Mouse (Mus musculus) midbrain, embryonic 12.5 days (tissue): ENCODE results near the gene Lrp2. TPM values are rescaled to one million over a fixed set of nuclear protein-coding genes. Genes with fewer than 3 reads are reported as not detected.

Experiments used
- ATAC-seq: fragments of 200-750 bp; cut with Nextera tagmentation; 2 replicates; pipeline ENCODE4 v1.8.0; 2017; ENCODE audit warnings: low read depth, moderate TSS enrichment, moderate library complexity; ENCODE audit not compliant: low FRiP score
- H3K27ac ChIP-seq: fragments of 300-500 bp; sonication (generic); replicated peaks from 2 replicates; pipeline ENCODE4 v1.5.1; 2016; ENCODE audit warnings: mild to moderate bottlenecking
- H3K27me3 ChIP-seq: fragments of 300-500 bp; sonication (generic); 2 replicates; pipeline ENCODE4 v1.6.1; 2016; ENCODE audit warnings: mild to moderate bottlenecking
- H3K36me3 ChIP-seq: fragments of 300-500 bp; sonication (generic); 2 replicates; pipeline ENCODE4 v1.6.1; 2016
- H3K4me1 ChIP-seq: fragments of 300-500 bp; sonication (generic); 2 replicates; pipeline ENCODE4 v1.6.1; 2016
- H3K4me2 ChIP-seq: fragments of 300-500 bp; sonication (generic); replicated peaks from 2 replicates; pipeline ENCODE4 v1.6.1; 2016; ENCODE audit warnings: mild to moderate bottlenecking, moderate library complexity
- H3K4me3 ChIP-seq: fragments of 300-500 bp; sonication (generic); 2 replicates; pipeline ENCODE4 v1.5.1; 2016; ENCODE audit warnings: mild to moderate bottlenecking
- H3K9ac ChIP-seq: fragments of 300-500 bp; sonication (generic); replicated peaks from 2 replicates; pipeline ENCODE4 v1.6.1; 2016; ENCODE audit warnings: mild to moderate bottlenecking, moderate library complexity
- H3K9me3 ChIP-seq: fragments of 300-500 bp; sonication (generic); 2 replicates; pipeline ENCODE4 v1.6.1; 2016; ENCODE audit warnings: mild to moderate bottlenecking
- whole genome bisulfite sequencing: fragments of 180-500 bp; shearing (Covaris S2); methylation state at CpG from one replicate; pipeline ENCODE4 v1.1.7; 2016; 5-methylcytosine and 5-hydroxymethylcytosine counted together
- polyA plus RNA-seq: library from polyadenylated mRNA; unstranded; fragments of >200 nt; fragmentation: Nextera tagmentation; extraction: Ambion mirVana; gene quantifications from 2 replicates; pipeline ENCODE4 v1.2.1, GENCODE M21; 2016

Lrp2 gene
- polyA plus RNA-seq, 1 experiment from 2014 or later = 5.7 TPM

GRCm38 (mm10) chr2:69556686-69557085, 29.2 kb downstream of the Lrp2 start:
- Histone ChIP-seq H3K4me1 (no peaks in the 10 kb centered on the region), H3K9me3 (no peaks in the 10 kb centered on the region), H3K27me3 (no peaks in the 10 kb centered on the region), H3K4me2 (no peak overlapping the region), H3K36me3 (no peaks in the 10 kb centered on the region), H3K27ac (no peak overlapping the region), H3K4me3 (no peak overlapping the region), H3K9ac (no peak overlapping the region)
- no peak for ATAC-seq
- 84% methylated on average over 7 of the region's 7 CpGs for WGBS

GRCm38 (mm10) chr2:69551639-69552038, 34.2 kb downstream of the Lrp2 start:
- no peak overlapping the region for H3K4me3 ChIP-seq
- peaks cover 18% of the 10 kb centered on the region for H3K27me3 ChIP-seq
- no peaks in the 10 kb centered on the region for H3K9me3 ChIP-seq
- H3K27ac ChIP-seq = no peak overlapping the region
- ATAC-seq = no peak
- H3K4me2 ChIP-seq = no peak overlapping the region
- no peak overlapping the region for H3K9ac ChIP-seq
- H3K4me1 ChIP-seq = no peaks in the 10 kb centered on the region
- H3K36me3 ChIP-seq = 0 out of 2 replicates have a peak, but pooled peaks cover 4% of the 10 kb centered on the region
- WGBS = 81% methylated on average over 5 of the region's 5 CpGs

- no peak overlapping the region for H3K4me2 ChIP-seq
- peaks cover 21% of the 10 kb centered on the region for H3K27me3 ChIP-seq
- H3K4me1 ChIP-seq = peaks cover 11% of the 10 kb centered on the region
- no peak overlapping the region for H3K9ac ChIP-seq
- no peak for ATAC-seq
- 82% methylated on average over 11 of the region's 11 CpGs for WGBS
- no peak overlapping the region for H3K4me3 ChIP-seq
- H3K9me3 ChIP-seq = no peaks in the 10 kb centered on the region
- H3K36me3 ChIP-seq = 0 out of 2 replicates have a peak, but pooled peaks cover 7% of the 10 kb centered on the region
- H3K27ac ChIP-seq = no peak overlapping the region
These were observed 39.0 kb downstream of the Lrp2 start for GRCm38 (mm10) chr2:69546823-69547222.

GRCm38 (mm10) chr2:69536018-69536417, 49.8 kb downstream of the Lrp2 start:
- Histone ChIP-seq H3K27ac (no peak overlapping the region), H3K9ac (no peak overlapping the region), H3K4me2 (no peak overlapping the region), H3K9me3 (no peaks in the 10 kb centered on the region), H3K4me1 (peaks cover 11% of the 10 kb centered on the region; the same call in 1 of the 2 replicates), H3K36me3 (no peaks in the 10 kb centered on the region), H3K27me3 (0 out of 2 replicates have a peak, but pooled peaks cover under 1% of the 10 kb centered on the region), H3K4me3 (no peak overlapping the region)
- 77% methylated on average over 7 of the region's 7 CpGs for WGBS
- ATAC-seq = no peak

GRCm38 (mm10) chr2:69531528-69532055, 54.3 kb downstream of the Lrp2 start:
- peak; percentile 76 for ATAC-seq
- H3K9me3 ChIP-seq = no peaks in the 10 kb centered on the region
- H3K4me3 ChIP-seq = no peak overlapping the region
- peaks cover 20% of the 10 kb centered on the region; the same call in 1 of the 2 replicates for H3K4me1 ChIP-seq
- H3K4me2 ChIP-seq = no peak overlapping the region
- H3K36me3 ChIP-seq = no peaks in the 10 kb centered on the region
- H3K27ac ChIP-seq = 0 out of 2 replicates have a peak overlapping the region, but pooled peaks have one; percentile 15
- 8% methylated on average over 3 of the region's 3 CpGs for WGBS
- no peak overlapping the region for H3K9ac ChIP-seq
- no peaks in the 10 kb centered on the region for H3K27me3 ChIP-seq

- H3K36me3 ChIP-seq = no peaks in the 10 kb centered on the region
- H3K4me3 ChIP-seq = no peak overlapping the region
- 6% methylated on average over 13 of the region's 14 CpGs for WGBS
- H3K9ac ChIP-seq = no peak overlapping the region
- H3K9me3 ChIP-seq = no peaks in the 10 kb centered on the region
- 0 out of 2 replicates have a peak, but pooled peaks have one; percentile 32 for ATAC-seq
- H3K4me2 ChIP-seq = no peak overlapping the region
- H3K27ac ChIP-seq = no peak overlapping the region
- no peaks in the 10 kb centered on the region for H3K27me3 ChIP-seq
- H3K4me1 ChIP-seq = peaks cover 20% of the 10 kb centered on the region; the same call in 1 of the 2 replicates
These were observed 55.0 kb downstream of the Lrp2 start for GRCm38 (mm10) chr2:69530691-69531527.

- WGBS = 30% methylated on average over 5 of the region's 5 CpGs
- no peaks in the 10 kb centered on the region for H3K9me3 ChIP-seq
- ATAC-seq = no peak
- H3K9ac ChIP-seq = no peak overlapping the region
- no peak overlapping the region for H3K4me3 ChIP-seq
- peaks cover 20% of the 10 kb centered on the region; the same call in 1 of the 2 replicates for H3K4me1 ChIP-seq
- H3K4me2 ChIP-seq = no peak overlapping the region
- no peaks in the 10 kb centered on the region for H3K36me3 ChIP-seq
- H3K27ac ChIP-seq = no peak overlapping the region
- H3K27me3 ChIP-seq = no peaks in the 10 kb centered on the region
These were observed 55.7 kb downstream of the Lrp2 start for GRCm38 (mm10) chr2:69530126-69530525.

- peaks cover 4% of the 10 kb centered on the region; the same call in 1 of the 2 replicates for H3K9me3 ChIP-seq
- WGBS = 93% methylated on average over 2 of the region's 2 CpGs
- peaks cover 40% of the 10 kb centered on the region for H3K36me3 ChIP-seq
- H3K4me3 ChIP-seq = no peak overlapping the region
- H3K4me1 ChIP-seq = no peaks in the 10 kb centered on the region
- no peaks in the 10 kb centered on the region for H3K27me3 ChIP-seq
- no peak overlapping the region for H3K4me2 ChIP-seq
- H3K9ac ChIP-seq = no peak overlapping the region
- no peak overlapping the region for H3K27ac ChIP-seq
- ATAC-seq = no peak
These were observed 65.6 kb downstream of the Lrp2 start for GRCm38 (mm10) chr2:69520273-69520672.

- Histone ChIP-seq H3K27me3 (no peaks in the 10 kb centered on the region), H3K9me3 (peaks cover 4% of the 10 kb centered on the region; the same call in 1 of the 2 replicates), H3K36me3 (peaks cover 39% of the 10 kb centered on the region), H3K4me3 (no peak overlapping the region), H3K27ac (no peak overlapping the region), H3K4me2 (no peak overlapping the region), H3K4me1 (no peaks in the 10 kb centered on the region), H3K9ac (no peak overlapping the region)
- no peak for ATAC-seq
- 93% methylated on average over 7 of the region's 7 CpGs for WGBS
These were observed 67.6 kb downstream of the Lrp2 start for GRCm38 (mm10) chr2:69518307-69518706.

GRCm38 (mm10) chr2:69511766-69512165, 74.1 kb downstream of the Lrp2 start:
- WGBS = 86% methylated on average over 5 of the region's 5 CpGs
- H3K9ac ChIP-seq = no peak overlapping the region

GRCm38 (mm10) chr2:69500357-69500756, 85.5 kb downstream of the Lrp2 start:
- no peak for ATAC-seq

More at GRCm38 (mm10) chr2:69511766-69512165, 74.1 kb downstream of the Lrp2 start:
- Histone ChIP-seq H3K4me2 (no peak overlapping the region), H3K27me3 (no peaks in the 10 kb centered on the region), H3K27ac (no peak overlapping the region), H3K36me3 (0 out of 2 replicates have a peak, but pooled peaks cover 14% of the 10 kb centered on the region), H3K9me3 (no peaks in the 10 kb centered on the region), H3K4me3 (no peak overlapping the region), H3K4me1 (no peaks in the 10 kb centered on the region)
- no peak for ATAC-seq

GRCm38 (mm10) chr2:69493130-69493529, 92.7 kb downstream of the Lrp2 start:
- no peak for ATAC-seq
- Histone ChIP-seq H3K4me3 (no peak overlapping the region), H3K27me3 (no peaks in the 10 kb centered on the region), H3K9me3 (no peaks in the 10 kb centered on the region), H3K4me1 (no peaks in the 10 kb centered on the region), H3K9ac (no peak overlapping the region), H3K36me3 (peaks cover 26% of the 10 kb centered on the region), H3K4me2 (no peak overlapping the region), H3K27ac (no peak overlapping the region)
- 93% methylated on average over 4 of the region's 4 CpGs for WGBS

More at GRCm38 (mm10) chr2:69500357-69500756, 85.5 kb downstream of the Lrp2 start:
- H3K4me1 ChIP-seq = no peaks in the 10 kb centered on the region
- no peaks in the 10 kb centered on the region for H3K9me3 ChIP-seq
- H3K9ac ChIP-seq = no peak overlapping the region
- H3K4me2 ChIP-seq = no peak overlapping the region
- no peak overlapping the region for H3K27ac ChIP-seq
- WGBS = 94% methylated on average over 9 of the region's 9 CpGs
- H3K36me3 ChIP-seq = peaks cover 22% of the 10 kb centered on the region
- no peaks in the 10 kb centered on the region for H3K27me3 ChIP-seq
- H3K4me3 ChIP-seq = no peak overlapping the region
